Mouse (Mus musculus) lung, embryonic 16.5 days (tissue): ENCODE results near the gene Gm11361. TPM values are rescaled to one million over a fixed set of nuclear protein-coding genes. Genes with fewer than 3 reads are reported as not detected.

ENCODE experiments used
- polyA plus RNA-seq: library from polyadenylated mRNA; unstranded; fragments of >200 nt; fragmentation: Nextera tagmentation; extraction: Ambion mirVana; gene quantifications from 2 replicates; pipeline ENCODE4 v1.2.1, GENCODE M21; 2015

The Gm11361 gene
- polyA plus RNA-seq, 1 experiment from 2014 or later = 7.8 TPM

Other genes starting within 250 kb of the Gm11361 start
- not detected in 2 replicates for gene Prl4a1, start 241.3 kb upstream of the Gm11361 start, polyA plus RNA-seq
- not detected in 2 replicates for gene Prl5a1, start 115.0 kb upstream of the Gm11361 start, polyA plus RNA-seq